Mouse (Mus musculus) forebrain, embryonic 14.5 days (tissue): ENCODE data around the gene Myo3b. TPM values are rescaled to one million over a fixed set of nuclear protein-coding genes. Genes with fewer than 3 reads are reported as not detected.

Source experiments
- ATAC-seq: fragments of 200-750 bp; cut with Nextera tagmentation; 2 replicates; pipeline ENCODE4 v1.8.0; 2017; ENCODE audit warnings: mild to moderate bottlenecking, moderate library complexity
- DNase-seq: peaks from one replicate; pipeline ENCODE4 v3.0.0-alpha.2; 2015; ENCODE audit warnings: low spot score
- H3K27ac ChIP-seq: fragments of 300-500 bp; sonication (generic); 2 replicates; pipeline ENCODE4 v1.5.1; 2014; ENCODE audit warnings: low read depth, mild to moderate bottlenecking, control low read depth, low read length, moderate library complexity
- H3K27me3 ChIP-seq: fragments of 300-500 bp; sonication (generic); replicated peaks from 2 replicates; pipeline ENCODE4 v1.6.1; 2014; ENCODE audit warnings: low read length, control low read depth, mixed read lengths; ENCODE audit not compliant: control insufficient read depth, insufficient read depth
- H3K36me3 ChIP-seq: fragments of 300-500 bp; sonication (generic); 2 replicates; pipeline ENCODE4 v1.6.1; 2014; ENCODE audit warnings: low read length, control low read depth; ENCODE audit not compliant: control insufficient read depth, insufficient read depth
- H3K4me1 ChIP-seq: fragments of 300-500 bp; sonication (generic); 2 replicates; pipeline ENCODE4 v1.6.1; 2014; ENCODE audit warnings: antibody characterized with exemption, low read length, control low read depth; ENCODE audit not compliant: control insufficient read depth, insufficient read depth
- H3K4me2 ChIP-seq: fragments of 300-500 bp; sonication (generic); 2 replicates; pipeline ENCODE4 v1.6.1; 2014; ENCODE audit warnings: mild to moderate bottlenecking, control low read depth, low read length
- H3K4me3 ChIP-seq: fragments of 300-500 bp; sonication (generic); 2 replicates; pipeline ENCODE4 v1.5.1; 2014; ENCODE audit warnings: low read depth, low read length, control low read depth
- H3K9ac ChIP-seq: fragments of 300-500 bp; sonication (generic); 2 replicates; pipeline ENCODE4 v1.6.1; 2014; ENCODE audit warnings: mild to moderate bottlenecking, low read length, control low read depth, moderate library complexity
- H3K9me3 ChIP-seq: fragments of 300-500 bp; sonication (generic); replicated peaks from 2 replicates; pipeline ENCODE4 v1.6.1; 2016; ENCODE audit warnings: low read length, control low read depth, mixed read lengths; ENCODE audit not compliant: control insufficient read depth
- WGBS: fragments of 180-500 bp; shearing (Covaris S2); extraction: QIAGEN DNeasy Blood & Tissue Kit; methylation state at CpG from one replicate; pipeline ENCODE4 v1.1.7; 2014; 5-methylcytosine and 5-hydroxymethylcytosine counted together
- polyA plus RNA-seq: library from polyadenylated mRNA; unstranded; fragments of >200 nt; fragmentation: Nextera tagmentation; extraction: Ambion mirVana; gene quantifications from 2 replicates; pipeline ENCODE4 v1.2.1, GENCODE M21; 2014

Gene Myo3b
- polyA plus RNA-seq, 1 experiment from 2014 or later: 0.09 TPM

DNA sequence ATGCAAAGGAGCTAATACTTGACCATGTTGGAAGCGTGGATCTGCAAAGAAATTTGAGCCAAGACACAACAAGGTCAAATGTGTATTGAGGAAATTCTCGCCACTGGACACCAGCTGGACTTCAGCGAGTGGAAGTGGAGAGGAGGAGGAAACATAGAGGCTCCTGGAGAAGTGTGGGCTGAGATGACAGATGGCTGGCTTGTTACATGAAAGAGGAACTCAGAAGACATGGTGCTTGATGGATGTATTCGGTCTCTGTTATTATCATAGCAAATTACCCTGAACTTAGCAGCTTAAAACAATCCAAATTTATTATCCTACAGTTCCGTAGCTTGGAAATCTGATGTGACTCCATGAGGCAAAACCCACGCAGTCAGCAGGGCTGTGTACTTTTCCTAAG is 148.1 kb downstream of the Myo3b start:
- Histone ChIP-seq H3K4me2 (no peak overlapping the region), H3K4me3 (no peak overlapping the region), H3K4me1 (peaks cover 6% of the 10 kb centered on the region), H3K9ac (no peak overlapping the region), H3K9me3 (no peaks in the 10 kb centered on the region), H3K27ac (no peak overlapping the region), H3K27me3 (no peaks in the 10 kb centered on the region), H3K36me3 (no peaks in the 10 kb centered on the region)
- ATAC-seq: no peak
- WGBS: 92% methylated on average over 6 of the region's 6 CpGs
- no peak for DNase-seq

DNA sequence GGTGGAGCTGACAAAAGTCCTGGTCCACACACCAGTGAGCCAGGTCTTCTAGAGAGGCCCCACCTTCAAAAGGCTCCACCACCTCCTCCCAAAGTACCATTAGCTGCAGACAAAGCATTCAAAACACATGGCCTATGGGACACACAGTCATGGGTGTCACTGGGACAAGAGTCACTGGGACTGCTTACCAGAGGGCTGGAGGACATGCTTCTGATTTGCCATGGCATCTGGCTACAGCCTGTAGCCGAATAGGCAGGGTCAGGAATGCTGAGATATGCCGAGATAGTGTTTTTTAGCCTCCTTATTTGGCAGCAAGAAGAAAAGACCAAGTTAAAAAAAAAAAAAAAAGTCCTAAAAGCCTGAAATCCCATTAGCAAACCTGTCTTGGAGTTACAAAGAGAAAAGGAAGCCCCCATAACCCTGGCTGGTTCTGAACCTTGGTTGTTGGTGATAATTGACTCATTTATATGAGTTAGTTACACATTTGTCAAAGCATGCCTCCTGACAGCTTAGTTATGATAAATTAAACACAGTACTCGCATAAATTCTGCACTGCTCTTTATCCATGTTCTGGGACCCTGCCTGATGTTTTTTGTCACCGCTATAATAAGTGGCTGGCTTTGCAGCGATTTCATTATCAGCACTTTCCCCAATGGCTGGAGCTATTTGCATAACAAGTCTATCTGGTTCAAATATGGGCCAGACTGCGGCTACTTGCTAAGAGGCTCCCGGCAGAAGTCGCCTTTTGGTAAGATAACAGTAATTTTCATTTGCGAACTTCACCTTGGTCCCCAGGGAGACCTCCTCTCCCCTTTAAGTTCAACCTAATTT is 156.7 kb downstream of the Myo3b start:
- H3K4me2 ChIP-seq: no peak overlapping the region
- no peaks in the 10 kb centered on the region for H3K27me3 ChIP-seq
- no peaks in the 10 kb centered on the region for H3K36me3 ChIP-seq
- H3K4me1 ChIP-seq: peaks cover 19% of the 10 kb centered on the region
- H3K27ac ChIP-seq: no peak overlapping the region; the same call in 1 of the 2 replicates
- WGBS: 43% methylated on average over 9 of the region's 9 CpGs
- no peak for DNase-seq
- no peak for ATAC-seq
- H3K4me3 ChIP-seq: no peak overlapping the region
- no peak overlapping the region for H3K9ac ChIP-seq
- H3K9me3 ChIP-seq: peaks cover 4% of the 10 kb centered on the region; the same call in 1 of the 2 replicates

DNA sequence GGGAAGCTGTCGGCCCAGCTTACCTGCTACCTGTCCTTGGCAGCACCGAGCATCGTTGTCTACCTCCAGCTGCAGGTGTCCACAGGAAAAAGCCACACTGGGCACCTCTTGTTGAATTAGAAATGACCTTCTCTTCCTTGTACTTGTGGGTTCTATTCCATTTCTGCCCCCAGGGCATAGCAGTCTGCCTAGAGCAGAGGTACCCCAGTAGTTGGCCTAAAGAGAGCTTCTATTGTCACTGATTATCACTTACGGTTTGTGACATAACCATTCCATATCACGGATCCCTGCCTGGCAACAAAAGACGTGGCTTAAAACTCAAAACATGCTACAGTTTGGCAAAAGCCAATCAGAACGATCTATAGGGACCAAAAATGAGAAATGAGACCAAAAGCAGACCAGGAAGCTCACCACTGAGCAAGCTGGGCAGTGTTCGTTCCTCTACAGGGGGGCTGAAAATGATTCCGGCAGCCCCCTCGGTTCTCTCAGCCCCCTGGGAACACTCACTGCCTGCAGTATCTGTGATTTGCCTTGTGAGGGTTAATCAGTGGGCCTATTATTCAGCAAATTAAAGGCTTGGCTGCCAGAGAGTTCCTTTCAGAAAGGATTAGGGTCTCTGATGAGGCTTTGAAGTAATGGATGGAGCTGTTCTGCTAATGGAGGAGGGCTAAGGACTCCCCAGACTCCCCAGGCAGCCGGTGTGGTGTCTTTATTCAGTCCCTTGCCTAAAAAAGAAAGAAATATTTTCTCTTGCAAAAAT is 163.1 kb downstream of the Myo3b start:
- DNase-seq (peak; percentile 92), ATAC-seq (peak; percentile 92)
- Histone ChIP-seq H3K9me3 (no peaks in the 10 kb centered on the region), H3K4me2 (peak overlapping the region; percentile 36), H3K27me3 (no peaks in the 10 kb centered on the region), H3K4me3 (no peak overlapping the region), H3K9ac (peak overlapping the region; percentile 13), H3K27ac (peak overlapping the region; percentile 91), H3K4me1 (peaks cover 22% of the 10 kb centered on the region), H3K36me3 (no peaks in the 10 kb centered on the region)
- 10% methylated on average over 11 of the region's 11 CpGs for WGBS

DNA sequence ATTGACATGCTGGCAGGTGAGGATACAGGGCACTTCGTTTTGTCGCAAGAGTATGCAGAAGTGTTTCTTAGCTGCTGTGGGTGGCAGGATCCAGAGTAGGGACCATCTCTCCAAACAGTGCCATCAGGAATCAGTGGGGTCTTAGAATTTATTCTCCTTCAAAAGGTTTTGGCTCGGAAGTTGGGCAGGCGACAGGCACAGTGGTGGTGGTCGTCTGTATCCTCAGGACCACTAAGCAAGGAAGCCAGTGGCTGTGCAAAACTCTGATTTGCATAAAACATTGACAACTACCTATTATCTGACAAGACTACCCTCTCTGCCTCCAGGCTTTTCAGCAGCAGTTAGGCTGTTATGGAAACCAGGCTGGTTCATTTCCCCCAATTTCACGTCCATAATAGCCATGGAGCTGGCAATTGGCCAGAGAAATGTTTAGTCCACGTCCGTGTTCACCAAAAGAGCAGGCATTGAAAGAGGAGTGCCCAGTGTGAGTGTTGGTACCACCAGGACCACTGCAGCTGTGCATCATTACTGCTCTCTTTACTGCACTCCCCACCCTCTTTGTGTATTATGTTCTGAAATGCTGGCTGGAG is 163.7 kb downstream of the Myo3b start:
- DNase-seq (peak; percentile 94), ATAC-seq (peak; percentile 87)
- Histone ChIP-seq H3K4me3 (no peak overlapping the region), H3K36me3 (no peaks in the 10 kb centered on the region), H3K9me3 (no peaks in the 10 kb centered on the region), H3K27ac (peak overlapping the region; percentile 91), H3K27me3 (no peaks in the 10 kb centered on the region), H3K4me2 (peak overlapping the region; percentile 36), H3K9ac (peak overlapping the region; percentile 13; the same call in 1 of the 2 replicates), H3K4me1 (peaks cover 18% of the 10 kb centered on the region)
- WGBS: 0% methylated on average over 8 of the region's 8 CpGs

DNA sequence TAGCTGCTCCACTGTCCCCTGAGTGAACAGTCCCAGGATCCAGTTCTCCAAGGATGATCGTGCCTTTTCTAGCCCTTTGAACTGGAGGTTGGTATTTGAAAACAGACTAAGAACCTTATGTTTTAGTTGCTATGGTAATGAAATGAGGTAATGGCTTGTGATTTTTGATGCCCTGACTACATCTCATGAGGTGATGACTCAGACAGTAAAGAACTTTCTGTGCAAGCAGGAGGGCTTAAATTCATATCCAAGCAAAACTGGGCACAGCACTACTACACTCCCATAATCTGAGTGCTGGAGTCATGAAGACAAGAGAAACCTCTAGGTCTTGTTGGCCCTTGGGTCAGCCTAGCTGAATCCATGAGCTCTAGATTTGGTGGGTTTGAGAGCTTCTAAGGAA is 169.5 kb downstream of the Myo3b start:
- Histone ChIP-seq H3K4me3 (no peak overlapping the region), H3K4me2 (no peak overlapping the region), H3K27ac (no peak overlapping the region), H3K9me3 (no peaks in the 10 kb centered on the region), H3K36me3 (no peaks in the 10 kb centered on the region), H3K9ac (no peak overlapping the region), H3K27me3 (no peaks in the 10 kb centered on the region), H3K4me1 (no peaks in the 10 kb centered on the region; the same call in 1 of the 2 replicates)
- 80% methylated on average over 1 of the region's 1 CpGs for WGBS
- DNase-seq (no peak), ATAC-seq (no peak)

DNA sequence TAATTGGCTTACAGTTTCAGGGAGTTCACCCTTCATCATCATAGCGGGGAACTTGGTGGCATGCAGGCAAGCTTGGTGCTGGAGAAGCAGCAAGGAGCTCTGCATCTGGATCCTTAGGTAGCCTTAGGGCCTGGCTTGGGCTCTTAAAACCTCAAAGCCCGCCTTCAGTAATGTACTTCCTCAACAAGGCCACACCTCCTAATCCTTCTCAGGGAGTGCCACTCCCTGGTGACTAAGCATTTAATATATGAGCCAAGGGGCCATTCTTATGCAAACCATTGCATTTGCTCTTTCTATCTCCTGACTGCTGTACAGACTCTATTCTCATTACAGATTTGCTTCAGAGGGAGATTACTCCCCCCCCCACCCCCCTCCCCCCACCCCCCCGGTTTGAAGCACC is 170.9 kb downstream of the Myo3b start:
- H3K27ac ChIP-seq: peak overlapping the region; percentile 27; the same call in 1 of the 2 replicates
- no peak for ATAC-seq
- no peak overlapping the region for H3K9ac ChIP-seq
- WGBS: 82% methylated on average over 3 of the region's 3 CpGs
- no peaks in the 10 kb centered on the region for H3K4me1 ChIP-seq
- H3K9me3 ChIP-seq: no peaks in the 10 kb centered on the region
- H3K4me2 ChIP-seq: no peak overlapping the region
- no peak for DNase-seq
- no peak overlapping the region for H3K4me3 ChIP-seq
- H3K27me3 ChIP-seq: no peaks in the 10 kb centered on the region
- H3K36me3 ChIP-seq: no peaks in the 10 kb centered on the region

DNA sequence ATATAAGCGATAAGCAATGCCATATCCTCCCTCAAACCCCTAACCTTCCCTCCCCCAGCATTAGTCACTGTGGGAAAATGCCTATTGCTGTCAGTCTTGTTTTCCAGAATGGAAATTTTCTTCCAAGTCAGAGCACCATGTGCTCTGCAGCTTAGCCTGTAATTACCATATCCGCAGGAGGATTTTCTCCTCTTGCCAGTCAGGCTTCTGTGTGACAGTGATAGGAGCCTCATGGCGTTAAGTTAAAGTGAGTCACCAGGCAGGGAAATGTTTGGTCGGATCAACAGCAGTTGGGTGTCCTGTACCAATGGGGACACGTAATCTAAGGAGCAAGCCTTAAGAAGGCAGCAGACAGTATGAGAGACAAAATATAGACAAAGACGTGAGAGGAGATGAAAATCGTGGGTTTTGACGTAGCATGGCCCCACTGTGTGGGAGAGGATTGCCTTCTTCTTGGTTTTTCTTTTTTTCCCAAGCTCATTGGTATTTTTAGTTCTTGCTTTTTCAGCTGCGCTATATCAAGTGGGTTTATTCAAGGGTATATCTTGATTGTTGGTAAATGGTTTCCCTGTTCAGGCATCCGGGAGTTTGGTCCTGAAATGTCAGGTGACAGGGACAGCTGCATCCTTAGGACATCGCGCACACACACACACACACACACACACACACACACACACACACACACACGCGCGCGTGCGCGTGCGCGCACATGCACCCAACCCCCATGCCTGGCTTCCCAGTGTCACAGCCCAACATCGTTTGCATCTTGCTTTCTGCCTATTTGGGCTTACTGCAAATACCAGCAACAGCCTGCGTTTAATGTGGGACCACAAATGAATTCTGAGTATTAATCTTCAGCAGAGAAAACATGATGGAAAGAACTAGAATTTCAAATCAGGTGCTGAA is 171.8 kb downstream of the Myo3b start:
- Histone ChIP-seq H3K36me3 (no peaks in the 10 kb centered on the region), H3K4me3 (no peak overlapping the region), H3K4me2 (no peak overlapping the region), H3K9ac (no peak overlapping the region), H3K4me1 (no peaks in the 10 kb centered on the region), H3K27me3 (no peaks in the 10 kb centered on the region), H3K9me3 (no peaks in the 10 kb centered on the region), H3K27ac (peak overlapping the region; percentile 27; the same call in 1 of the 2 replicates)
- DNase-seq: peak; percentile 57
- peak; percentile 50 for ATAC-seq
- 85% methylated on average over 22 of the region's 22 CpGs for WGBS

DNA sequence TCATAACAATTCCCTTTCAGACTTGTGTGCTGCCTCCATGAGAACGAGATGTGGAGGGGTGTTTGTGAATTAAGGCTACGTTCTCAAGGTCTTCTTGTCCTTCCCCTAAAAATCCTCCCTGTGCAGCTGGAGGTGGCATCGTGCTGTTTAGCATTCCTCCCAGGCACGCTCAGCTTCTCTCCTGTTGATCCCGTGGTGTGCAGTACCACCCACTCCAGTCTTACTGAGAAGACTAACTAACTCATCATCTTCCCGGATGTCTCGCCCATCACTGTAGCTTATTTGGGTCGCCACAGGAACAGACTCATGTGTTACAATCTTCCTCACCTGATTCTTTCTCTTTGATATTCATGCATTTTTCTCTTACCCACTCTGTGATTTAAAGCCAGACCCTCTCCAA is 175.5 kb downstream of the Myo3b start:
- H3K4me3 ChIP-seq: no peak overlapping the region
- DNase-seq (no peak), ATAC-seq (no peak)
- no peak overlapping the region for H3K4me2 ChIP-seq
- H3K27ac ChIP-seq: no peak overlapping the region
- H3K36me3 ChIP-seq: no peaks in the 10 kb centered on the region
- WGBS: 66% methylated on average over 8 of the region's 8 CpGs
- peaks cover 8% of the 10 kb centered on the region for H3K4me1 ChIP-seq
- no peaks in the 10 kb centered on the region for H3K9me3 ChIP-seq
- no peak overlapping the region for H3K9ac ChIP-seq
- no peaks in the 10 kb centered on the region for H3K27me3 ChIP-seq
